Mouse (Mus musculus) cerebellum, postnatal 14 days (tissue): ENCODE results near the gene Ywhah.
"Not testable (repeated sequence)": the region's sequence is repeated elsewhere in the genome, so short reads cannot be mapped to it uniquely, and the experiment has no call there.

Experiments
- DNase-seq, 2 experiments: peaks; one replicate each; pipeline ENCODE4 v3.0.0; 2021; ENCODE audit warnings: mixed read lengths in 2 of 2

The Ywhah gene

DNA sequence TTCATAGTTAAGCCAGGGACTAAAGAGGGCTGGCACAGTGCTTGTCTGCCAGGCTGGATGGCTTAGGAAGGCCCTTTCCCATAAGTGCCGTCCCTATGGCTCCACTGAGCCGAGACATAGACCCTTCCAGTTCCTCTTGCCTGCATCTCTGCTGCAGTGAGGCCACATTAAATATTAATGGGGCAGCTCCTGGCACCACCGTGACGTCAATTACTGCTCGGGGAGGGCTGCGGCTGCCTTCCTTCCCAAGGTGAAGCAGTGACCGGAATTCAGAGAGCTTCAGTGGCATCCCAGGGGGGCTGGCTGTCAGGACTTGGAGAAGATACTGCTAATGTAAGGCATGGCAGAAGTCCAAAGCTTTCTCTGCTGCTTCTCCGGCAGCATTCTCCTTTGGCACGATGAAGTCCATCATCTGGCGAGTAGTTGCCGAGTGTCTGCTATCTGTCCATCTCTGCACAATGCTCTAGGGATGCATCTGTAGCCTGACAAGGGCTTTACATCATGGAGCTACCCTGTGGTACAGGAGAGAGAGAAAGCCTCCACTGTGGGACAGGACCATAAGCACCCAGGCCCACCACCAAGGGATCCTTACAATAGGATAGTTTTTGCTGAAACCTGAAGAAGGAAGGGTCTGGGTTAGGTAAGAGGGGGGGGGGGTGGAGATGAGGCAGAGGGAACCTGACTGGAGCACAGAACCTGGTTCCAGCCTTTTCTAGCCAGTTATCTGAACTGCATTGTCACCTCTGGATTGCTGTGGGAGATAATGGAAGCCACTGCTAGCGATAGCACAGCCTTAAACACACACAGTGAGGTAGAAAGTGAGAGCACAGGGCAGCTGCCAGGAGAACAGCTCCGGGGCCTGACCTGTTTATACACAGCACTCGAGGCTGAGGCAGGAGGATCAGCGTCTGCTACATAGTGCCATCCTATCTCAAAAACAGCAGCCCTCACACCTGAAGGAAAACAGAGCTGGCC is 7.2 kb upstream of the Ywhah start:
- peak; percentile 63 to 67 for DNase-seq

DNA sequence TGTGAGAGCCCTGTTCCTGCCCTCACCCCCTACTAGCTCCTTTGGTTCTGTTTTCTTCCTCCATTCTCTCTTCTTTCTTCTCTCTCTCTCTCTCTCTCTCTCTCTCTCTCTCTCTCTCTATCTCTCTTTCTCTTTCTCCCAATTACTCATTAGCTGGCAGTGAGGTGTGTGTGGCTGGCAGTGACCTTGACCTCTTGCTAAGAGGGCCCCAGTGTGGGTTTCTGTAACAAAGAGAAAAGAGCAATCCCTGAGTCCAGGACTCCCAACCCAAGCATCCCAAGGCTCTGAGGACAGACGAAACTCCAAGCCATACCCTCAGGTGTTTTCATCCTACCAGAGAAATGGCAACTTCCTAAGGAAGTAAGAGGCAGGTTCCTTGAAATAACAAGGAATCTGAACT is 4.5 kb upstream of the Ywhah start:
- no peak for DNase-seq

GRCm38 (mm10) chr5:33015579-33015978 is 3.0 kb upstream of the Ywhah start:
- DNase-seq = no peak

- no peak for DNase-seq
Measured at GRCm38 (mm10) chr5:33018189-33018560, 441 bp upstream of the Ywhah start.

DNA sequence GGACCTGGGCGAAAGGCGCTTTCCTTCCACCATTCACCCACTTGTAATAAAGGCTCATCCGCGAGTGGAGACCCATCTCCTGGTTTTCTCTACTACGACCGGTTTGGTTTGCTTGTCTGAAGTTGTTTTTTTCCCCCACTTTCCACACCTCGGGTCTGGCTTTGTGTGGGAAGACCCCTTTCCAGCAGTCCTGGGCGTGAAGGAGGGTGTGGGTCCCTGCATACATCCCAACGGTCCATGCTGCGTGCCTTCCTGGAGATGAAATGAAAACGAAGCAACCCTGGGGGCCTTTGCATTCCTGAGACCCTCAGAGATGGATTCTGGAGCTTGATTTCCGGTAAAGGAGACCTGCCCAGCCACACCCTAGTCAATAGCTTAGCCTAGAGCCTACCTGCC is 808 bp downstream of the Ywhah start:
- no peak for DNase-seq

GRCm38 (mm10) chr5:33021622-33022021 is 3.0 kb downstream of the Ywhah start:
- peak; percentile 33 to 39 for DNase-seq

DNA sequence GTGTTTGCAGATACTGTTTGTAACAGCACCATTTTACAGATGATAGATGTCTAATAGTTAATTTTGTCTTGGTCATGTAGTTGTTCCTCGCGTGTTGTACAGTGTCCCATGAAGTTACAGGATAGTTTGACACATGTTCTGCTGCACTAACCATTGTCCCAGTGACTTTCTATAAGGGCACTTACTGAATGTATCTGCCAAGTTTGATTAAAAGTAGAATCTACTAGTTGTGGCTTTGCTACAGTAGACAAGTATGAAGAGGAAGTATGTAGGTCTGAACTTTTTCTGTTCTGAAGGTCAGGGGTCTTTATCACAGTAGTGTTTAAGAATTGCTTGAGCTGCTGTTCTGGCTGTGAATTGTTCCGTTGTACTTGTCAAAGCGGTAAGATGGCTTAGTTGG is 4.7 kb downstream of the Ywhah start:
- no peak for DNase-seq

- DNase-seq = no peak
Measured at GRCm38 (mm10) chr5:33024474-33024873, 5.9 kb downstream of the Ywhah start.

- DNase-seq = no peak
Measured at GRCm38 (mm10) chr5:33028656-33029055, 10.0 kb downstream of the Ywhah start.

- no peak for DNase-seq
Measured at GRCm38 (mm10) chr5:33030425-33031175, 12.0 kb downstream of the Ywhah start.

GRCm38 (mm10) chr5:33032036-33032773 is 13.6 kb downstream of the Ywhah start:
- DNase-seq = no peak

- peak; percentile 91 to 95 for DNase-seq
Measured at GRCm38 (mm10) chr5:33033121-33033520, 14.5 kb downstream of the Ywhah start.

DNA sequence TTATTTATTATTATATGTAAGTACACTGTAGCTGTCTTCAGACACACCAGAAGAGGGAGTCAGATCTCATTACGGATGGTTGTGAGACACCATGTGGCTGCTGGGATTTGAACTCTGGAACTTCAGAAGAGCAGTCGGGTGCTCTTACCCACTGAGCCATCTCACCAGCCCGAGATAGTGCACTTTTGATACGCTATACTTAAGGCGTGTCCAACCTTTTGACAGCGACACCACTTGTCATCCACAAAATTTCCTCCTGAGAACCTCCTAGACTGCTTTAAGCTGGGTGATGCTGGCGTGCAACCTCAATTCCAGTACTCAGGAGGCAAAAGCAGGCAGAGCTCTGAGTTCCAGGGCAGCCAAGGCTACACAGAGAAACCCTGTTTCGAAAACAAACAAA is 15.0 kb downstream of the Ywhah start:
- DNase-seq = not testable (repeated sequence)

GRCm38 (mm10) chr5:33034100-33034499 is 15.5 kb downstream of the Ywhah start:
- DNase-seq = peak in 1 of 2 experiments; percentile 37

- DNase-seq = no peak
Measured at GRCm38 (mm10) chr5:33034916-33035315, 16.3 kb downstream of the Ywhah start.

DNA sequence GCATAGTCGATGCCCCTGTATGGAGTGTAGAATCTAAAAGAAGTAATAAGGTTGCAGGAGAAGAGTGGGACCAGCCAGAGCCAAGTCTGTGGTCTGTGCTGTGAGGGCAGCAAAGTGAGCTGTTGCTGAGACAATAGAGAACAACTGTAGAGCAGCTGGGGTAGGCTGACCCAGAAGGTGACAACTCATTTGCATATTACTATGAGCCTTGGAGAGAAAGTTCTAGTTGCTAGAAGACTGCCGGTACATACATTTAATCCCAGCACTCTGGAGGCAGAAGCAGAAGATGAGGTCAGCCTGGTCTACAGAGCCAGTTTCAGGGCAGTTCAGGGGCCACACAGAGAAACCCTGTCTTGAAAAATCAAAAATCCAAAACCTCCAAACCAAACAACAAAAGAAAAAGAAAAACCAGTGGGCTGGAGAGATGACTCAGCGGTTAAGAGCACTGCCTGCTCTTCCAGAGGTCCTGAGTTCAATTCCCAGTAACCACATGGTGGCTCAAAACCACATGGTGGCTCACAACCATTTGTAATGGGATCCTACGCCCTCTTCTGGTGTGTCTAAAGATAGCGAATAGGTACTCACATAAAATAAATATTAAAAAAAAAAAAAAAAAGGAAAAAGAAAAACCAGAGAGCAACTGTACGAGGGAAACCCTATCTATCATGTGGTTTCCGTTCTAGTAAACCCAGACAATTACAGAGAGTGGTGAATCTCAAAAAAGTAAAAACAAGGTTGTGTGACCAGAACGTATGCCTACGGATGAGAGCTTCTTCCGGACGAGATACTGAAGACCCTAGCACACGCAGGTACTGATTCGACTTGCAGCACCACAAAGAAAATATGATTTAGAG is 20.3 kb downstream of the Ywhah start:
- no peak for DNase-seq

DNA sequence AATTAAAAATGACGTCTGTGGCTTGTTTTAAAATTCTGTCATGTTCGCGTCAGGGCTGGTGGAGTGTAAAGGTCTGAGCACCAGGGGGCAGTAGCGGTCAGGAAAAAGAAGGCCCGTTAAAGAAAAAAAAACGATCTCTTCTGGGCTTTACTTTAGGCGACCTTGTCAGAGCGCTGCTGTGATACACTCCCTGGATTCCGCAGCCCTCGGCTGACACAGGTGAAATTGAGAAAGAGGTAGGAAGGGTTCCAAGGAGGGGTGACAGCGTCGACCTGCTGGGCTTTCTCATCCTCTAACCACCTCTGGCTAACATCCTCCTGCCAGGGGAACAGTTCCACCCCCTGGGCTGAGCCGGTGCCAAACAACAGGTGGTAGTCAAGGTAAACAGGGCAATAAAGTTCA is 20.9 kb downstream of the Ywhah start:
- peak; percentile 79 to 91 for DNase-seq

GRCm38 (mm10) chr5:33040735-33041134 is 22.1 kb downstream of the Ywhah start:
- not testable (repeated sequence) for DNase-seq

GRCm38 (mm10) chr5:33043397-33043796 is 24.8 kb downstream of the Ywhah start:
- no peak for DNase-seq

- no peak for DNase-seq
Measured at GRCm38 (mm10) chr5:33044636-33045315, 26.2 kb downstream of the Ywhah start.

- no peak for DNase-seq
Measured at GRCm38 (mm10) chr5:33045316-33045705, 26.7 kb downstream of the Ywhah start.
